Mouse (Mus musculus): ENCODE measurements around the gene Dyrk1b.
A peak's percentile ranks its signal among the peaks of the same experiment; 100 is the strongest.
"Not testable (repeated sequence)": the region's sequence is repeated elsewhere in the genome, so short reads cannot be mapped to it uniquely, and the experiment has no call there.

Dyrk1b gene

DNA sequence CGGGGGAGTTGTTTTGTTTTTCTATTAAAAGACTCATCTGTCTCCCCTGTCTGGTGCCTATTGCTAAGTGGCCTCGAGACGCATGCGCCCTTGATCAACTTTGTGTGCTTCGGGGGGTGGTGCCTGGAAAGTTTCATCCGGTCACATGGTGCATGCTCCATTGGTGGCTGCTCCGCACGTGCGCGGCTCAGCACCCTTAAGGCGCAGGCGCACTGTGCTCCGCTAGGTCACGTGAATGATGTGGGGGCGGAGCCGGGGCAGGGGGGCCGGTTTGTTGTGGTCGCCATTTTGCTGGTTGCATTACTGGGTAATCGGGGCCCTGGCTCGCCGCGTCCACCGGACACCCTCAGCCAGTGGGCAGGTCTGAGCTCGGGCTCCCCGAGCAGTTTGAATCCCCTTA is at the start of gene Dyrk1b:
TSS of gene Dyrk1b (plus strand) at position 242 of the 400 bp plus-strand sequence.
- DNase-seq (ENCODE audit: low read depth, low spot score) = peak; percentile 98

GRCm38 (mm10) chr7:28137613-28138012 is 41.7 kb upstream of the Dyrk1b start:
- peak; percentile 26 for DNase-seq (ENCODE audit: low read depth, low spot score)

DNA sequence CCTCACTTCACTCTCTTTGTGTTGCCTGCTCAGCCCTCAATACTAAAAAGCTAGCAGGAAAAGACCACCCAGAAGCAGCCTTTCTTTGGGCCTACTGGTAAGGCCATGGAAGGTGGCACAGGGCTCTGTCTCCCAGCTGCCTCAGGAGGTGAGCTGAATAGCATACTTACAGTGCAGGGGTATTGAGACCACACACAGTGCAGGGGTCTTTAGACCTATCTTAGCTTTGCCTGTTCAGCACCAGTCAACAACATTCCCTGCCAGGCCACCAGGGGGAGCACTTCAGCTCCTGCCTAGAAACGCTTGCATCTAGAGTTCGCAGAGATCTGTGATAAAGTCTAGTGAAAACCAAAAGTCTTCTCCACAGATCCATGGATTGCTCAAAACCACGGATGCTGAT is 31.0 kb upstream of the Dyrk1b start:
- peak; percentile 57 for DNase-seq (ENCODE audit: low read depth, low spot score)

GRCm38 (mm10) chr7:28149841-28150240 is 29.4 kb upstream of the Dyrk1b start:
- no peak for DNase-seq (ENCODE audit: low read depth, low spot score)

GRCm38 (mm10) chr7:28151584-28152221 is 27.6 kb upstream of the Dyrk1b start:
- DNase-seq (ENCODE audit: low read depth, low spot score) = peak; percentile 67

- not testable (repeated sequence) for DNase-seq (ENCODE audit: low read depth, low spot score)
Observed at GRCm38 (mm10) chr7:28153595-28153994, 25.7 kb upstream of the Dyrk1b start.

- DNase-seq (ENCODE audit: low read depth, low spot score) = no peak
Observed at GRCm38 (mm10) chr7:28159292-28159691, 20.0 kb upstream of the Dyrk1b start.

GRCm38 (mm10) chr7:28159893-28160292 is 19.4 kb upstream of the Dyrk1b start:
- DNase-seq (ENCODE audit: low read depth, low spot score) = no peak

GRCm38 (mm10) chr7:28161163-28161749 is 18.0 kb upstream of the Dyrk1b start:
- no peak for DNase-seq (ENCODE audit: low read depth, low spot score)

GRCm38 (mm10) chr7:28165406-28165805 is 13.9 kb upstream of the Dyrk1b start:
- DNase-seq (ENCODE audit: low read depth, low spot score) = peak; percentile 31

- DNase-seq (ENCODE audit: low read depth, low spot score) = peak; percentile 87
Observed at GRCm38 (mm10) chr7:28168320-28169115, 10.8 kb upstream of the Dyrk1b start.

DNA sequence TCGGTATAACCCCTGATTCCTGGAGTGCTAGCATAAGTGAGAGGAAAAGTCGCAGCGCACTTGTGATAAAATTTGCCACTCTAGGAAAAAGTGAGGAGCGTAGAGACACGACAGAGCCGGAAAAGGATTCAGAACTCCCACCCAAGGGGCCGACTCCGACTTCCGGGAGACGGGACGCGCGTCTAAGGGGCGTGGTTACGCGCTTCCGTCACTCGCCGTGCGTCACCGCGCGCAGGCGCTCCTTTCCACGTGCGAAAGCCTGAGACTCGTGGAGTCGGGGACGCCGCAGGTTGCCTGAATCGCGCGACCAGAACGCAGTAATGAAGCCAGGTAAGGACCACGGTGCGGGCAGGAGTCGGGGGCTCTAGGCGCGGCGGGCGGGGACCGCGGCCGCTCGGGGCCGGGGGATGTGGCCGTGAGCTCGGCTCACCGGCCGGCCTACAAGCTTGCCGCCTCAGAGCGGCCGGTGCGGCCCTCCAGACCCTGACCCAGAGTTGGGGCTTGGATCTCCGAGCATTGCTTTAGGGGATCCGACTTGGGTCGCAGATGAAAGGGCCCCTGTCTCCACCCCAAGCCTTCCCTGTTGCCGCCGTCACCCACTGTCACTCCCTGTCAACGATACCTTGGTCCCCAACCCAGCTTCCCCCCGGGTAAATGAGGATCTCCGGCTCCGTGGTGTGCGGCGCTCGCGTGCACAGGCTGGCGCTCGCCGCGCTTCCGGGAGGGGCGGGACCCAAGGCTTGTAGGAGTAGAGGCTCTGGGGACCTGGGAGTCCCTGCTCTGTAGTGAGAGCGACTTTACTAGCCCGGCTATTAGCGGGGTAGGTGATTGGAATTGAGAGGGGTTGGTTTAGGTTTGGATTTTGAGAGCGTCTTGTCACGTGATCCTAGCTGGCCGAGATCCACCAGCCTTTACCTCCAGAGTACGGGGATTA is 9.5 kb upstream of the Dyrk1b start, which contains the start of gene Fbl:
TSS of gene Fbl (plus strand) at position 222 of the 934 bp plus-strand sequence.
- peak; percentile 95 for DNase-seq (ENCODE audit: low read depth, low spot score)

DNA sequence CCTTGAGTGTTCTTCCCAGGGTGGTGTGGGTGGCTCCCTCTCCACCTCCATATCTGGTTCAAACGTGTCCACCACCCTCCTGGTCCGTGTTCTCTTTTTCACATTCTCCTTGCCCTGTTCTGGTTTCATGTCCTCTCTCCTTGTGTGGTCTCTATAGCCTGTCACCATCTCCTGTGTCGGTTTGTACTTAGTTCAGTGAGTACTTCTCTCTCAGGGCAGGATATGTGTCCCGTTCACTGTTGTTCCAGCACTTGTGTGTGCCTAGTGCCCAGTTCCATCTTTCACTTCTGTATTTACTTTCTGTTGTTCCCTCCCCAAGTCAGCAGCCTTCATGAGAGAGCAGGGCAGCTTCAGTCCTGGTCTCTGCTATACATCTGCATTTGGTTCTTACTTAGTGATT is 3.9 kb upstream of the Dyrk1b start:
- DNase-seq (ENCODE audit: low read depth, low spot score) = peak; percentile 42

DNA sequence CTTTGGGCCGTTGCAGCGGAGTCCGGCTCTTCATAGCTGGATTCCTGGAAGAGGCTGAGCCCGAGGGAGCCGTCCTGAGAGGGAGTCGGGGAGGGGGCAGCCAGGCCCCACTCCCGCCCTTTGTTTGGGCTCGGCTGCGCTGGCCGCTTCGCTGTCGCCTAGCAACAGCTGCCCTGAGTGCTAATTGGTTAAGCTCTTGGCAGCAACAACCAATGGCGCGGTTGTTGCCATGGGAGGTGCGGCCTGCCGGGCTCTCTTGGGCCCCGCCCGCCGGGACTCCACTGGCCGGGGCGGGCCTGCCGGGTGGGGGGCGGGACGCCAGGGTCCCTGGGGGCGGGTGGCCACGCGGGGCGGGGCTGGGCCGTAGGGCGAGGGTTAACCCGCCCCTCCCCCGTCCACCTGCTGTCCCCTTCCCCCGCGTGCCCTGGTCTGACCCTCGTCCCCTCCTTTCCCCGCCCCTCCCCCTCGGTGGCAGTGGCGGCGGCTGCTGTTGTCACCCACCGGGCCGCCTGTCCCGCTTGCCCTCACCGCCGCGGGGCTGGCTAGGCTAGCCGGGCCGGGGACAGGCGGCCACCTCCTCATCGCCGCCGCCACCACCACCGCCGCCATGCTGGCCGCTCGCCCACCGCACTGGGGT is 590 bp downstream of the Dyrk1b start:
- peak; percentile 94 for DNase-seq (ENCODE audit: low read depth, low spot score)

DNA sequence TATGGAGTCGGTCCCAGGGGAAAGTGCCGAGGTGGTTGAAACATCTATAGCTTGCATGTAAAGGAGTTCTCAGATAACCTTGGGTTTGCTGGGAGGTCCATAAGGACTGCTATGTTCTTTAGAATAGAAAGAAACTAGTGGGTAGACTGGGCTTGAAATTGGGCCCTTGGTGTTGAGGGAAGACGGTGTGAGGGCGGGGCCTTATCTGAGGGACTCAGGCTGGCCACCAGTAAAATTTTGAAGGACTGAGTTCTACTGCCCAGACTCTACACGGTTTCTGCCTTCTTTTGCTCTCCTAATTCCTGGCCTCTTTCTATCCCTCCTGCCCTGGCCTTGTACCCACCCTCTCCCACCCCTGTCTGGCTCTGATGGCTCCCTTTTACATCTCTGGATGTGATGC is 1.6 kb downstream of the Dyrk1b start:
- DNase-seq (ENCODE audit: low read depth, low spot score) = no peak

GRCm38 (mm10) chr7:28181376-28181775 is 2.1 kb downstream of the Dyrk1b start:
- no peak for DNase-seq (ENCODE audit: low read depth, low spot score)

DNA sequence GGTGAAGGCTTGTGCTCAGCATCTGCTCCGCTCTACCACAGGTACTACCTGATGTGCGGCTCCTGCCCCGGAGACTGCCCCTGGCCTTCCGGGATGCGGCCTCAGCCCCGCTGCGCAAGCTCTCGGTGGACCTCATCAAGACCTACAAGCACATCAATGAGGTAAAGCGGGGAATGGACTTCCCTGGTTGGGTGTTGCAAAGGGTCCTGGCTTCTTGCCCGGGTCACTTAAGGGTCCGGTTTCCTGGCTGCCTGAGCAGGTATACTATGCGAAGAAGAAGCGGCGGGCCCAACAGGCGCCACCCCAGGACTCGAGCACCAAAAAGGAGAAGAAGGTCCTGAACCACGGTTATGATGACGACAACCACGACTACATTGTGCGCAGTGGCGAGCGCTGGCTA is 3.1 kb downstream of the Dyrk1b start:
- no peak for DNase-seq (ENCODE audit: low read depth, low spot score)

DNA sequence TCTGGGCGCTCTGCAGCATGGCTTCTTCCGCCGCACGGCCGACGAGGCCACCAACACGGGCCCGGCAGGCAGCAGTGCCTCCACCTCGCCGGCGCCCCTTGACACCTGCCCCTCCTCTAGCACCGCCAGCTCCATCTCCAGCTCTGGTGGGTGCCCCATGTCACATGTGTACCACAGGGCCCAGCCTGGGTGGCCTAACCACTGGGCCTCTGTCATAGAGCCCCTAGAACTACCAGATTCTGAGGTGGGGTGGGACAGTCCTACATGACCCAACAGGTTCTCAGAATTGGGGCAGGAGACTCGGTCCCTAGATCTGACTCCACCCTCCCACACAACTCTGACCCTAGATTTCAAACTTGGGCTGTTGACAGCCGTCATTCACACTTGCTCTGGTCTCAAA is 6.6 kb downstream of the Dyrk1b start:
- DNase-seq (ENCODE audit: low read depth, low spot score) = no peak

DNA sequence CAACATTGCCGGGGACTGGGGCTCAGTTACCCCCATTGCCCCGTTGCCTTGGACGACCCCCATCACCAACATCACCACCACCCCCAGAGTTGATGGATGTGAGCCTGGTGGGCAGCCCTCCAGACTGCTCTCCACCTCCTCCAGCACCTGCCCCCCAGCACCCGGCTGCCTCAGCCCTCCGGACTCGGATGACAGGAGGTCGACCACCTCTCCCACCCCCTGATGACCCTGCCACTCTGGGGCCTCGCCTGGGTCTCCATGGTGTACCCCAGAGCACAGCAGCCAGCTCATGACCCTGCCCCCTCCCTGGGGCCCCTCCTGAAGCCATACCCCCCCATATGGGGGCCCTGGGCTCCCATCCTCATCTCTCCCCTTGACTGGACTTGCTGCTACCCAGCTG is 7.4 kb downstream of the Dyrk1b start:
- no peak for DNase-seq (ENCODE audit: low read depth, low spot score)

DNA sequence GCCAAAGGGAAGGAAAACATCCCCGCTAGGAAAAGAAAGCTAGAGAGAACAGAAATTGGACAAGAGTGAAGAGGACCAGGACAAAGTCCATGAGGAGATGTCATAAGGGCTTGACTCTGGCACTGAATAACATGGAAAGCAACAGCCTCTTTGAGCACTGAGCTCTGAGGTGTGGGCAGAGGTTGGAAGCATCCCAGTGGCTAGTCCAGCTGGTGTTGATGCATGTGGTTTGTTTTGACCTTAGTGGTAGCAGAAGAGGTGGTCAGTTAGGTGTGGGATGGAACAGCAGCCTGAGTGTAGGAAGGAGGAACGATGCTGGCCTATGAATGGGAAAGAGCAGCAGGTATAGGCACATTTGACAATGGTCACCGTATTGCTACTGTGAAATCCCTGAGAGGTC is 12.2 kb downstream of the Dyrk1b start:
- DNase-seq (ENCODE audit: low read depth, low spot score) = no peak

GRCm38 (mm10) chr7:28191903-28192302 is 12.6 kb downstream of the Dyrk1b start:
- peak; percentile 76 for DNase-seq (ENCODE audit: low read depth, low spot score)
